Mouse (Mus musculus) bone marrow, adult 2 months (tissue): ENCODE results near the gene Tspan15. TPM values are rescaled to one million over a fixed set of nuclear protein-coding genes. Genes with fewer than 3 reads are reported as not detected.

Experiments
- H3K27ac ChIP-seq: fragments of 200-500 bp; 2 replicates; pipeline ENCODE4 v1.5.1; 2012; ENCODE audit warnings: low read depth, mild to moderate bottlenecking, control low read depth, inconsistent platforms, low read length; ENCODE audit not compliant: control insufficient read depth, poor library complexity, insufficient read depth
- H3K4me1 ChIP-seq: fragments of 200-500 bp; 2 replicates; pipeline ENCODE4 v1.6.1; 2011; ENCODE audit warnings: low read length; ENCODE audit not compliant: control insufficient read depth, insufficient read depth
- H3K4me3 ChIP-seq: fragments of 200-500 bp; replicated peaks from 2 replicates; pipeline ENCODE3; 2011; ENCODE audit warnings: mild to moderate bottlenecking, low read depth, low read length, control low read depth; ENCODE audit not compliant: control insufficient read depth
- CTCF ChIP-seq: fragments of 200-500 bp; IDR thresholded peaks from 2 replicates; pipeline ENCODE4 v1.5.1; 2011; ENCODE audit warnings: low read length, control low read depth; ENCODE audit not compliant: control insufficient read depth, insufficient read depth
- POLR2A ChIP-seq: fragments of 200-500 bp; IDR thresholded peaks from 2 replicates; pipeline ENCODE4 v1.6.1; 2011; ENCODE audit warnings: low read depth, mild to moderate bottlenecking, control low read depth, low read length, borderline replicate concordance; ENCODE audit not compliant: control insufficient read depth
- WGBS: fragments of 180-500 bp; shearing (Covaris S2); methylation state at CpG from one replicate; pipeline ENCODE4 v1.1.7; 2018; 5-methylcytosine and 5-hydroxymethylcytosine counted together
- polyA plus RNA-seq: library from polyadenylated mRNA; stranded (reverse); fragments of >200 nt; gene quantifications from 2 replicates; pipeline ENCODE4 v1.2.4, GENCODE M21; 2011; ENCODE audit warnings: low replicate concordance; ENCODE audit not compliant: missing spikeins, insufficient read depth, insufficient read length

The Tspan15 gene
- polyA plus RNA-seq, 1 experiment = 5.3 TPM

- 84% methylated on average over 5 of the region's 5 CpGs for WGBS
- Histone ChIP-seq H3K4me3 (no peak overlapping the region), H3K4me1 (peaks cover 6% of the 10 kb centered on the region), H3K27ac (no peak overlapping the region)
- TF ChIP-seq POLR2A (no peak), CTCF (no peak)
Observed at GRCm38 (mm10) chr10:62194461-62194860, 36.6 kb downstream of the Tspan15 start.

- no peak overlapping the region for H3K4me3 ChIP-seq
- 84% methylated on average over 6 of the region's 6 CpGs for WGBS
- TF ChIP-seq CTCF = no peak
- H3K4me1 ChIP-seq = peaks cover 6% of the 10 kb centered on the region
- H3K27ac ChIP-seq = no peak overlapping the region
Observed at GRCm38 (mm10) chr10:62194043-62194442, 37.0 kb downstream of the Tspan15 start.

- 59% methylated on average over 9 of the region's 9 CpGs for WGBS
- TF ChIP-seq CTCF (no peak), POLR2A (no peak)
- no peak overlapping the region for H3K4me3 ChIP-seq
- H3K27ac ChIP-seq = no peak overlapping the region
- peaks cover 6% of the 10 kb centered on the region for H3K4me1 ChIP-seq
Observed at GRCm38 (mm10) chr10:62192701-62193157, 38.3 kb downstream of the Tspan15 start.

GRCm38 (mm10) chr10:62190821-62191220, 40.2 kb downstream of the Tspan15 start:
- peaks cover 3% of the 10 kb centered on the region for H3K4me1 ChIP-seq
- 70% methylated on average over 7 of the region's 7 CpGs for WGBS
- TF ChIP-seq POLR2A (no peak), CTCF (no peak)

GRCm38 (mm10) chr10:62189910-62190309, 41.1 kb downstream of the Tspan15 start:
- WGBS = 10% methylated on average over 4 of the region's 4 CpGs
- peak overlapping the region; percentile 65 for H3K27ac ChIP-seq
- no peak overlapping the region for H3K4me3 ChIP-seq
- H3K4me1 ChIP-seq = peaks cover 3% of the 10 kb centered on the region
- no peak for TF ChIP-seq CTCF
- TF ChIP-seq POLR2A = peak; percentile 20; the same call in 1 of the 2 replicates

More at GRCm38 (mm10) chr10:62190821-62191220, 40.2 kb downstream of the Tspan15 start:
- H3K4me3 ChIP-seq = peak overlapping the region; percentile 49
- H3K27ac ChIP-seq = peak overlapping the region; percentile 29; the same call in 1 of the 2 replicates

GRCm38 (mm10) chr10:62189303-62189702, 41.7 kb downstream of the Tspan15 start:
- Histone ChIP-seq H3K4me1 (peaks cover 3% of the 10 kb centered on the region), H3K27ac (no peak overlapping the region), H3K4me3 (no peak overlapping the region)
- TF ChIP-seq CTCF (no peak), POLR2A (no peak)
- 51% methylated on average over 3 of the region's 3 CpGs for WGBS

- Histone ChIP-seq H3K4me3 (no peak overlapping the region), H3K27ac (no peak overlapping the region), H3K4me1 (peaks cover 3% of the 10 kb centered on the region)
- WGBS = 22% methylated on average over 7 of the region's 7 CpGs
- peak; percentile 95 for TF ChIP-seq CTCF
- no peak for TF ChIP-seq POLR2A
Observed at GRCm38 (mm10) chr10:62186882-62187281, 44.2 kb downstream of the Tspan15 start.

GRCm38 (mm10) chr10:62183053-62183452, 48.0 kb downstream of the Tspan15 start:
- TF ChIP-seq POLR2A (no peak), CTCF (peak; percentile 100)
- H3K4me1 ChIP-seq = no peaks in the 10 kb centered on the region
- WGBS = 2% methylated on average over 10 of the region's 10 CpGs
- no peak overlapping the region for H3K27ac ChIP-seq
- no peak overlapping the region for H3K4me3 ChIP-seq

- Histone ChIP-seq H3K4me3 (no peak overlapping the region), H3K27ac (no peak overlapping the region), H3K4me1 (no peaks in the 10 kb centered on the region)
- WGBS = 37% methylated on average over 6 of the region's 6 CpGs
- no peak for TF ChIP-seq CTCF
- no peak for TF ChIP-seq POLR2A
Observed at GRCm38 (mm10) chr10:62182471-62183014, 48.5 kb downstream of the Tspan15 start.
